Mouse (Mus musculus) heart, embryonic 10.5 days (tissue): Measurements from ENCODE around the gene Aip. TPM values are rescaled to one million over a fixed set of nuclear protein-coding genes. Genes with fewer than 3 reads are reported as not detected.

Source experiments
- DNase-seq: peaks from one replicate; pipeline ENCODE4 v3.0.0-alpha.2; 2017; ENCODE audit warnings: low spot score
- H3K27ac ChIP-seq: fragments of 300-500 bp; sonication (generic); 2 replicates; pipeline ENCODE4 v1.5.1; 2016; ENCODE audit warnings: mild to moderate bottlenecking
- H3K27me3 ChIP-seq: fragments of 300-500 bp; sonication (generic); 2 replicates; pipeline ENCODE4 v1.6.1; 2016; ENCODE audit warnings: mild to moderate bottlenecking; ENCODE audit not compliant: poor library complexity, insufficient read depth, severe bottlenecking
- H3K36me3 ChIP-seq: fragments of 300-500 bp; sonication (generic); 2 replicates; pipeline ENCODE4 v1.6.1; 2016; ENCODE audit warnings: mild to moderate bottlenecking, moderate library complexity
- H3K4me1 ChIP-seq: fragments of 300-500 bp; sonication (generic); 2 replicates; pipeline ENCODE4 v1.6.1; 2016; ENCODE audit warnings: mild to moderate bottlenecking
- H3K4me3 ChIP-seq: fragments of 300-500 bp; sonication (generic); 2 replicates; pipeline ENCODE4 v1.5.1; 2016; ENCODE audit warnings: mild to moderate bottlenecking, moderate library complexity
- H3K9me3 ChIP-seq: fragments of 300-500 bp; sonication (generic); 2 replicates; pipeline ENCODE4 v1.6.1; 2016; ENCODE audit warnings: mild to moderate bottlenecking, moderate library complexity
- WGBS: fragments of 180-500 bp; shearing (Covaris S2); methylation state at CpG from one replicate; pipeline ENCODE4 v1.1.7; 2016; 5-methylcytosine and 5-hydroxymethylcytosine counted together
- polyA plus RNA-seq: library from polyadenylated mRNA; unstranded; fragments of >200 nt; fragmentation: Nextera tagmentation; extraction: Ambion mirVana; gene quantifications from 2 replicates; pipeline ENCODE4 v1.2.1, GENCODE M21; 2016

Gene Aip
- polyA plus RNA-seq, 1 experiment from 2014 or later, result 93.8 TPM

DNA sequence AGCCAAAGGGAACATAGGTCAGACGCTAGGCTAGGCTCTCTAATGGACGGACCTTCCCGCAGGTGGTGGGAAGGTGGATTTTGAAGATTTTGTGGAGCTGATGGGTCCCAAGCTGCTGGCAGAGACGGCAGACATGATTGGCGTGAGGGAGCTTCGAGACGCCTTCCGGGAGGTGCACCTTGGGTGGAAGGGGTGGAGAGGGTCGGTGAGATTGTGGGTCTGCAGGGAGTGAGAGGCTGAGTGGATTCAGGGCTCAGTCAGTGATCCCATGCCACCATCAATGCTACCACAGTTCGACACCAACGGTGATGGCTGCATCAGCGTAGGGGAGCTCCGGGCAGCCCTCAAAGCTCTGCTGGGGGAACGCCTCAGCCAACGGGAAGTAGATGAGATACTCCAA lies 39.5 kb downstream of the Aip start:
- Histone ChIP-seq H3K4me3 (no peak overlapping the region), H3K27ac (no peak overlapping the region), H3K27me3 (peaks cover 52% of the 10 kb centered on the region), H3K36me3 (no peaks in the 10 kb centered on the region), H3K4me1 (no peaks in the 10 kb centered on the region), H3K9me3 (no peaks in the 10 kb centered on the region)
- DNase-seq, result peak; percentile 69
- 81% methylated on average over 15 of the region's 15 CpGs for WGBS

DNA sequence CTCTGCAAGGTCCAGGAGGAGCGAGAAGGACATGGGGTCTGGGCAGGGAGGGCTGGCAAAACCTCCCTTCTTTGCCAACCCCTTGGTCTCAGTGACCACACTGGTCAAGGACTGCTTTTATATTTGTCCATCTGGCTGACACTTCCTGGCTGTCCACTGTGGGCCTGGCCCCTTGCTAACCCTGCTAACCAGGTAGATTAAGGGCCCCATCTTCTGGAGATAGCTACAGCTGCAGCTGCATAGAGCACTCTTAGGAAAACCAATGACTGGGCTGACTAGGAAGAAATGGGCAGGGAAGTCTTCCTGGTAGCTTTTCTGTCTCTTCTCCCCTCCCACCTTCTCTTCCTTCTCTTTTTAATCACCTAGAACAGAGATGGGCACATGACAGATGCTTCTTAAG lies 40.7 kb downstream of the Aip start:
- 89% methylated on average over 1 of the region's 1 CpGs for WGBS
- Histone ChIP-seq H3K4me3 (no peak overlapping the region), H3K4me1 (no peaks in the 10 kb centered on the region), H3K36me3 (no peaks in the 10 kb centered on the region), H3K9me3 (no peaks in the 10 kb centered on the region), H3K27me3 (peaks cover 52% of the 10 kb centered on the region), H3K27ac (no peak overlapping the region)
- peak; percentile 58 for DNase-seq

DNA sequence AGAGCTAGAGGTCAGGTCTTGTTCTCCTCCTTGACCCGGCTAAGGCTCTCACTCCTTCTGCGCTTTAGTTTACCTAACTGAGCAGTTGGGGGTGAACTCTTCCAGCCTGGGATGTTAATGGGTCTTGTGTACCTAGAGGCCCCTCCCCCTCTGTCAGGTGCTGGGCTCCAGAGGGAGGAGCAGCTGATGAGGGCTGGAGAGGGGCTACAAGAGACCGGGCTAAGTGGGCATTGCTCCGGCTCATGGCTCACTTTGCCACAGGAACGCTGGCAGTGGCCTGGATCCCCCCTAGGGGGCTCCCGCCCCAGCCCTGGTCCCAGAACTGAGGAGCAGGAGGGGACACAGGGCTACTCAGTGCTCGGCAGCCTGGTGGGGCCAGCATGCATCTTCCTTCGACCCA lies 41.8 kb downstream of the Aip start:
- Histone ChIP-seq H3K4me3 (no peak overlapping the region), H3K36me3 (no peaks in the 10 kb centered on the region), H3K4me1 (no peaks in the 10 kb centered on the region), H3K9me3 (no peaks in the 10 kb centered on the region), H3K27me3 (peaks cover 49% of the 10 kb centered on the region), H3K27ac (no peak overlapping the region)
- WGBS, result 25% methylated on average over 8 of the region's 8 CpGs
- no peak for DNase-seq

DNA sequence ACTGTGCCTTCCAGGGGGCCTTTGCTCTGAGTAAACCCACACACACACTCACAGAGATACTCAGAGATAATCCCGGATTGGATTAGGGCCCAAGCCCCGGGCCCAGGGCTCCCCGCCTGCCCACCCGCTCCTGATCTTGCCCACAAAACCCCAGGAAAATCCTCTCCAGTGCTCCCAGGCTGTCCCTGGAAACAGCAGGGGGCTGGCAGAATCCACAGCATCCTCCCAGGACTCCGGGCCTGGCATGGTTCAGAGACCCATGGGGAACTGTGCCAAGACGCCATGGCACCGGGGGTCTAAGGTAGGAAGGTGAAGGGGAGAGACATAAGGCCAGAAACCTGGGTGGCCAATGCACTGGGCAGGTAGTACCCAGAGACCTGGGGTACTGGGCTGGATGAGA lies 42.3 kb downstream of the Aip start:
- Histone ChIP-seq H3K27me3 (peaks cover 46% of the 10 kb centered on the region), H3K9me3 (no peaks in the 10 kb centered on the region), H3K4me3 (no peak overlapping the region), H3K4me1 (no peaks in the 10 kb centered on the region), H3K36me3 (no peaks in the 10 kb centered on the region), H3K27ac (no peak overlapping the region)
- WGBS, result 70% methylated on average over 7 of the region's 7 CpGs
- no peak for DNase-seq

DNA sequence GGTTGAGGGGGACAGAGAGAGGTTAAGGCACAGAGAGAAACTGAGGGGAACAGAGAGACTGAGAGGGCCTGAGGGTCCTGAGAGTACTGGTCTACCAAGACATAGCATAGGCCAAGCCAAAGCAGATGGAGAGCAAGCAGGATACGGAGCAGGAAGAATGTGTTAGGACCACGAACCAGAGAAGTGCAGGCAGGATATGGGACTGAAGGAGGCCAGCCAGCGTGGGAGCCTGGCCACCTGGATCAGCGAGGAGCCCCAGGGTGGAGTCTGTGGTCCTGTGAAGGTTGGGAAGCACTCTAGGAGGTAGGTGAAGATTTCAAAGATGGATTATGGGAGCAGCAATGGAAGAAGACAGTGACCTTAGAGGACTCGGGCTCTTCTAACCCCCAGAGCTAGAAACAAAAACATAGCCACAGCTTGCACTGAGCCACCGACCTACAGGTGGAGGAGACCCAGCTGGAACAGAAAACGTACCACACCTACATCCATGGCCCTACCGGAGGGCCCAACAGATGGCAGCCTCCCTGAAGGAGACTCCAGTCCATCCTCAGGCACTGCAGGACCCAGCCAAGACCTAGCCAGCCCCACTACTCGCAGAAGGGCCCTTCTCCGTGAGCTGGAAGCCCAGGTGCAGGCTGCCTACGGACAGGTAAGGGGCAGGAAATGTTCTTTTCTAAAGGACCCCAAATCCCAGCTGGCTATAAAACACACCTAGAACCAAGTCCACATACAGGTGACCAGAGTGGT lies 43.3 kb downstream of the Aip start:
- 77% methylated on average over 11 of the region's 11 CpGs for WGBS
- no peaks in the 10 kb centered on the region for H3K9me3 ChIP-seq
- DNase-seq, result no peak
- H3K4me1 ChIP-seq, result no peaks in the 10 kb centered on the region
- H3K27me3 ChIP-seq, result peaks cover 46% of the 10 kb centered on the region
- H3K27ac ChIP-seq, result no peak overlapping the region
- H3K36me3 ChIP-seq, result no peaks in the 10 kb centered on the region
- no peak overlapping the region for H3K4me3 ChIP-seq

DNA sequence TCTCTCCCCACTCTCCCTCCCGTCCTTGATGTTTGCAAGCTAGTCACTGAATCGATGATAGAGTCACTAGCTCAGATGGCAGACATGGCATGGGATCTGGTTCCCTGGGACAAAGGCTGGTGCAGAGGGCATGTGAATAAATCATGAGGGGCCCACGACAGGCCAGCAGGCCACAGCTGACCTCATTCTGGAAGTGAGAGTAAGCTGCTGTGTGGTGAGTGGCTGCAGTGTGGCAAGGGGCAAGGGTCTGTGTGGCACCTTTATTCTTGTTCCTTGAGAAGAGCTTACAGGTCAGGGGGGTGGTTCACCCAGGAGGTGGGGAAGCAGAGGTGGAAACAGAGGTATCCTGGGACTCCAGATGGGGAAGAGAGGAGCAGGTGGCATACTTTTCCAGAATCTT lies 44.3 kb downstream of the Aip start, which contains the start of gene Cabp2:
Gene Cabp2, plus strand, starts transcription at position 185 of the 400 bp plus-strand sequence.
- H3K27me3 ChIP-seq, result peaks cover 40% of the 10 kb centered on the region
- no peak for DNase-seq
- no peaks in the 10 kb centered on the region for H3K36me3 ChIP-seq
- no peaks in the 10 kb centered on the region for H3K9me3 ChIP-seq
- no peaks in the 10 kb centered on the region for H3K4me1 ChIP-seq
- H3K4me3 ChIP-seq, result no peak within 1 kb of the TSS
- H3K27ac ChIP-seq, result no peak within 1 kb of the TSS
- 73% methylated on average over 3 of the region's 3 CpGs for WGBS

DNA sequence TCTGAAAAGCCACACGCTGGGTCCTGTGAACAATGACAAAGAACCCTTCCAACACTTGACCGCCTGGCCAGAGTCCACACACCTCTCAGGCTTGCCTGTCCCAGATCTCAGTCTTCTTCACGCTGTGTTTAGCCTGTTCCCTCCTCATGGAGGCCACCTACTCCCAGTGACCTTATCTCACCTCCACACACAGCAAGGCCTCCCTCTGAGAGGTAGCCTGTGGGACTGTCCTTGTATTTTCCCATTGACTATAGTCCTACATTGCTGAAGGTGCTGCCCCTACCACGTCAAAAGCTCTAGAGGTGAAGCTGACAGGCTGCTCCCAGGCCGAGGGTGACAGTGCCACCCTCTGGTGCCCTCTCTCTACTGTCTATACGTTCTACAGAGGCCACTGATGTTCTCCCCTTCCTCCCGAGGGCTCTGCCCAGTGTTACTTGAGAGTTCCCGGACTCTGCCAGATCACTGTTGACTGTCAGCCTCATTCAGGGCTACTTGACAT lies 45.1 kb downstream of the Aip start:
- 58% methylated on average over 8 of the region's 8 CpGs for WGBS
- Histone ChIP-seq H3K27me3 (peaks cover 34% of the 10 kb centered on the region), H3K4me1 (no peaks in the 10 kb centered on the region), H3K9me3 (no peaks in the 10 kb centered on the region), H3K27ac (no peak overlapping the region), H3K36me3 (no peaks in the 10 kb centered on the region), H3K4me3 (no peak overlapping the region)
- DNase-seq, result no peak

DNA sequence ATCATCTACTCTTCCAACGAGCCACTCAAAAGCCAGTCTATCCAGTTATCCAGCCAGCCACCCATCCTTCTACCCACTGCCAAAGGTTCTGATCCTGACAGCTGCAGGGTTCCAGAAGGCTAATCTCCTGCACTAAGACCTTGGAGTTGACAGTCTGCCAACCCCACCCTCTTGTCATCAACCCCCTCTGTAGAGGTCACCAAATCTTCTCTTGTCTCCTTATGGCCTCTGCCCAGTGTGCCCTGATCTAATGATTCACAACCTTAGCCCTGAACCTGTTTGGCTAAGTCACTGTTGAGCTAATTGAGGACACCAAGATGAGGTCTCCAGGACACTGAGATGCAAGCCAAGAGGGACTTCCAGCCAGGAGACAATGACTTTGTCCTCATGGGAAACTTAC lies 46.1 kb downstream of the Aip start:
- no peak overlapping the region for H3K4me3 ChIP-seq
- H3K9me3 ChIP-seq, result no peaks in the 10 kb centered on the region
- DNase-seq, result no peak
- H3K36me3 ChIP-seq, result no peaks in the 10 kb centered on the region
- no peak overlapping the region for H3K27ac ChIP-seq
- H3K27me3 ChIP-seq, result peaks cover 32% of the 10 kb centered on the region
- H3K4me1 ChIP-seq, result no peaks in the 10 kb centered on the region
- WGBS, result 65% methylated on average over 1 of the region's 1 CpGs

DNA sequence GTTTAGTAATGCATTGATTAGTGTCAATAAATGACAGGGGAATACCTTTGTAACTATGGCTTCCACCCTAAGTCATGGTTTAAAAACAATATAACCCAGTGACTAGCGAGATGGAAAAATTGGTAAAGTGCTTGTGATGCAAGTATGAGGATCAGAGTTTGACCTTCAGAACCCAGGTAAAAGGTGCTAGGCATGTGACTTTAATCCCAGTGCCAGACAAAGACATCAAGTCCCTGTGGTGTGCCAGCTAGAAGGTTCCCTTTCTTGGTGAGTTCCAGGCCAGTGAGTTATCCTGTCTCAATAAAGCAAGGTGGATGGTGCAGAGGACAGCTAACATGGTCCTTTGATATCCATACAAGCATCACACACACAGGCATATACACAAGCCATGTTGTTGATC lies 50.1 kb downstream of the Aip start:
- Histone ChIP-seq H3K27ac (no peak overlapping the region), H3K27me3 (peaks cover 4% of the 10 kb centered on the region; the same call in 1 of the 2 replicates), H3K9me3 (no peaks in the 10 kb centered on the region), H3K4me1 (no peaks in the 10 kb centered on the region), H3K4me3 (no peak overlapping the region), H3K36me3 (no peaks in the 10 kb centered on the region)
- DNase-seq, result no peak
- WGBS, result 78% methylated on average over 1 of the region's 1 CpGs

DNA sequence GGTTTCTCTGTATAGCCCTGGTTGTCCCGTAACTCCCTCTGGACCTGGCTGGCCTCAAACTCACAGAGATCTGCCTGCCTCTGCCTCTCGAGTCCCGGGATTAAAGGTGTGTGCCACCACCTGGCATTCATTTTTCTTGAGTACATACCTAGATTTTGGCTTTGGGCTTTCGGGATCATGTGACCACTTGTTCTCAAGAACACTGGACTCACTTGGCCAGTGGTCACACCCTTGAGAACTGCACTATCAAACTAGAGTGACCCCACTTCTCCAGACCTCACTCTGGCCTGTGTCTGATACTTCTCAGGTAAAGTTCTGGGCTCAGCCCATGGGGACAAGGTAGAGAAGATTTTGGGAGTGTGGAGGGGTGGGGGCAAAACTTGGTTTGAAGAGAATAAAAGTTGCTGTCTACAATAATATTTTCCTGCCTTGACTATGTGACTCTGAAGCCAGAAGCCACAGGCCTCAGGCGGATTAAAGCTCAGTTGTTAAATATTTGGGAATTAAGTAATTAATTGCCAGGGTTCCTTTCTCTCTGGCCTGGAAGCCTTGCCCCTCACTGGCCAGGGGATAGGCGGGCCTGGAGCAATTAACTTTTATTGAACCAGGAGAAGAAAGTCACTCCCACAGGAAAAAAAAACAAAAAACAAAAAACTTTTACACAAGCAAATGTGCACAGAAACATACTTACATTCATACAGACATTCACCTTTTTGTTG lies 52.8 kb downstream of the Aip start:
- DNase-seq, result peak; percentile 63
- H3K27ac ChIP-seq, result no peak overlapping the region
- no peak overlapping the region for H3K4me3 ChIP-seq
- H3K27me3 ChIP-seq, result no peaks in the 10 kb centered on the region
- H3K4me1 ChIP-seq, result no peaks in the 10 kb centered on the region
- no peaks in the 10 kb centered on the region for H3K9me3 ChIP-seq
- no peaks in the 10 kb centered on the region for H3K36me3 ChIP-seq
- WGBS, result 82% methylated on average over 6 of the region's 6 CpGs

DNA sequence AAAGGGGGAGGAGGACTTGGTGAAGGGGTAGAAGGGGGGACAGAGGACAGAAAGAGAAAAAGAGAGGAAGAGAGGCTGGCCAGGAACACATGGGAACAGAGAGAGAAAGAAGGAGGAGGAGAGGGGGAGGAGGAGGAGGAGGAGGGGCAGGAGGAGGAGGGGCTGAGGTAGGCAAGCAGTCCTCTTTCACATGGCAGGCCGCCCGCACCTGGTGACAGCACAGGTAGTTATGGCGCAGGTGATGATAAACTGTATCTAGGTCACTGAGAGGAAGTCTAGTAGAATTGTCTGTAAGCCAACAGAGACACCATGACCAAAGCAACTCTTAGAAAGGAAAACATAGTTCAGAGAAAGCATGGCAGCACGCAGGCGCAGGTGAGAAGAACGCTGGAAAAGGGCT lies 54.3 kb downstream of the Aip start:
- H3K27ac ChIP-seq, result no peak overlapping the region
- H3K4me1 ChIP-seq, result no peaks in the 10 kb centered on the region
- no peak overlapping the region for H3K4me3 ChIP-seq
- 89% methylated on average over 6 of the region's 6 CpGs for WGBS
- DNase-seq, result peak; percentile 58
- H3K36me3 ChIP-seq, result no peaks in the 10 kb centered on the region
- H3K27me3 ChIP-seq, result no peaks in the 10 kb centered on the region
- no peaks in the 10 kb centered on the region for H3K9me3 ChIP-seq

DNA sequence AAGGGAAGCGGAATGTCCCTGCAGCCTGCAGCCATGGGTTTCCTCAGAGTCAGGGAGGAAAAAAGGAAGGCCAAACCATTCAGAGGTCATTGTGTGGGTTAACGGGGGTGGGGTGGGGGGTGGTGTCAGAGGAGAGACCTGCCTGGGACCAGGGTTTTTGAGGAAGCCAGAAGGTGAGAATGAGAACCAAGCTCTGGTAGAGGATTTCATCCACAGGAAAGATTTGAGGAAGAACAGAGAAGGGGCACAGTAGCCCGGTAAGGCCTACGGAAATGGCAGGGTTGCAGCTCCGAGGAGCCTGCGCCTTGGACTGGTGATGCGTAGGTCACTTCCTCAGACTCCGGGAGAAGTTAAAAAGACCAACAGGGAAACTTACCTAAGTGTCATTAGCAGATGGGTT lies 54.9 kb downstream of the Aip start:
- Histone ChIP-seq H3K36me3 (no peaks in the 10 kb centered on the region), H3K4me1 (no peaks in the 10 kb centered on the region), H3K27ac (no peak overlapping the region), H3K27me3 (no peaks in the 10 kb centered on the region), H3K9me3 (no peaks in the 10 kb centered on the region), H3K4me3 (no peak overlapping the region)
- peak; percentile 64 for DNase-seq
- 76% methylated on average over 8 of the region's 8 CpGs for WGBS

DNA sequence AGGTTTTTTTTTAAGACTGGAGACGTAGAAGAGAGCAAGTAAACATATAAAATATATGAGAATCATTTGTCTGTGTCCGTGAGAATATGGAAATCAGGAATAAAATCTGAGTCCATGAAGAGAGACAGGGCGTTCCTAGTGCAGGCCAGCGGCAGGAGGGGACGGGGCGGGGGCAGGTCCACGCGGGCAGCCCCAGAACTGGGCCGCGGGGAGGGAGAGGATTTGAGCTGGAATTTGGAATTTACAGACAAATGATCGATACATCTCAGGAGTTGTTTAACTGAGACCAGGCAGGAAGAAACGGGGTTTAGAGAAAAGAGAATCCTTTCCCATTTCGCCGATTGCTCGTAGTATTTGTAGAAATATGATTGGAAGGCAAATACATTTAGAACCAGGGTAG lies 55.3 kb downstream of the Aip start:
- H3K27me3 ChIP-seq, result no peaks in the 10 kb centered on the region
- DNase-seq, result peak; percentile 39
- no peaks in the 10 kb centered on the region for H3K9me3 ChIP-seq
- H3K36me3 ChIP-seq, result no peaks in the 10 kb centered on the region
- H3K4me3 ChIP-seq, result no peak overlapping the region
- no peaks in the 10 kb centered on the region for H3K4me1 ChIP-seq
- WGBS, result 78% methylated on average over 15 of the region's 15 CpGs
- no peak overlapping the region for H3K27ac ChIP-seq
